Mouse (Mus musculus): ENCODE measurements around the gene Mrpl21. TPM values are rescaled to one million over a fixed set of nuclear protein-coding genes. Genes with fewer than 3 reads are reported as not detected.

The Mrpl21 gene
- 10 to 100 TPM; 55.1 to 55.7 TPM for total RNA-seq (2021)
- long read RNA-seq, transcript Mrpl21-201 (7 exons, 802 nt) = major isoform, 69 of 75 reads
- long read RNA-seq, partial matches to known transcripts = 0 of 75 reads
- long read RNA-seq, other reads (novel, unspliced or antisense) = 5 of 75 reads

- DNase-seq (ENCODE audit: low spot score in 2 of 2) = peak; percentile 95 to 96
Observed at GRCm38 (mm10) chr19:3282572-3283467, at the start of gene Mrpl21, which contains the start of gene Ighmbp2. Gene Mrpl21, plus strand, starts transcription at chr19:3282901. Gene Ighmbp2, minus strand, starts transcription at chr19:3283017.

GRCm38 (mm10) chr19:3260016-3260415 lies 22.7 kb upstream of the Mrpl21 start:
- DNase-seq (ENCODE audit: low spot score in 2 of 2) = peak; percentile 2 to 11

GRCm38 (mm10) chr19:3260591-3260990 lies 22.1 kb upstream of the Mrpl21 start:
- no peak for DNase-seq (ENCODE audit: low spot score in 2 of 2)

GRCm38 (mm10) chr19:3261336-3261735 lies 21.4 kb upstream of the Mrpl21 start:
- peak; percentile 3 to 9 for DNase-seq (ENCODE audit: low spot score in 2 of 2)

GRCm38 (mm10) chr19:3261764-3262525 lies 20.8 kb upstream of the Mrpl21 start:
- peak; percentile 15 to 23 for DNase-seq (ENCODE audit: low spot score in 2 of 2)

- DNase-seq (ENCODE audit: low spot score in 2 of 2) = peak; percentile 3 to 9
Observed at GRCm38 (mm10) chr19:3264348-3264747, 18.4 kb upstream of the Mrpl21 start.

- peak; percentile 2 to 9 for DNase-seq (ENCODE audit: low spot score in 2 of 2)
Observed at GRCm38 (mm10) chr19:3265180-3265579, 17.5 kb upstream of the Mrpl21 start.

GRCm38 (mm10) chr19:3266136-3266535 lies 16.6 kb upstream of the Mrpl21 start:
- peak in 1 of 2 experiments; percentile 1 for DNase-seq (ENCODE audit: low spot score in 2 of 2)

GRCm38 (mm10) chr19:3266676-3267075 lies 16.0 kb upstream of the Mrpl21 start:
- peak; percentile 2 to 8 for DNase-seq (ENCODE audit: low spot score in 2 of 2)

- DNase-seq (ENCODE audit: low spot score in 2 of 2) = peak in 1 of 2 experiments; percentile 1
Observed at GRCm38 (mm10) chr19:3267340-3267739, 15.4 kb upstream of the Mrpl21 start.

GRCm38 (mm10) chr19:3268218-3268980 lies 14.3 kb upstream of the Mrpl21 start:
- peak; percentile 4 to 8 for DNase-seq (ENCODE audit: low spot score in 2 of 2)

GRCm38 (mm10) chr19:3269279-3269678 lies 13.4 kb upstream of the Mrpl21 start:
- DNase-seq (ENCODE audit: low spot score in 2 of 2) = peak in 1 of 2 experiments; percentile 8

- DNase-seq (ENCODE audit: low spot score in 2 of 2) = peak in 1 of 2 experiments; percentile 6
Observed at GRCm38 (mm10) chr19:3269803-3270202, 12.9 kb upstream of the Mrpl21 start.

GRCm38 (mm10) chr19:3271366-3271765 lies 11.3 kb upstream of the Mrpl21 start:
- no peak for DNase-seq (ENCODE audit: low spot score in 2 of 2)

GRCm38 (mm10) chr19:3273331-3273730 lies 9.4 kb upstream of the Mrpl21 start:
- DNase-seq (ENCODE audit: low spot score in 2 of 2) = no peak

GRCm38 (mm10) chr19:3275744-3276365 lies 6.8 kb upstream of the Mrpl21 start:
- DNase-seq (ENCODE audit: low spot score in 2 of 2) = no peak

GRCm38 (mm10) chr19:3281886-3282285 lies 815 bp upstream of the Mrpl21 start:
- DNase-seq (ENCODE audit: low spot score in 2 of 2) = no peak

GRCm38 (mm10) chr19:3289006-3289405 lies 6.3 kb downstream of the Mrpl21 start:
- no peak for DNase-seq (ENCODE audit: low spot score in 2 of 2)

- DNase-seq (ENCODE audit: low spot score in 2 of 2) = peak; percentile 71 to 73
Observed at GRCm38 (mm10) chr19:3292028-3292427, 9.3 kb downstream of the Mrpl21 start.

- DNase-seq (ENCODE audit: low spot score in 2 of 2) = no peak
Observed at GRCm38 (mm10) chr19:3292993-3293392, 10.3 kb downstream of the Mrpl21 start.
